In the genomic region with DNA sequence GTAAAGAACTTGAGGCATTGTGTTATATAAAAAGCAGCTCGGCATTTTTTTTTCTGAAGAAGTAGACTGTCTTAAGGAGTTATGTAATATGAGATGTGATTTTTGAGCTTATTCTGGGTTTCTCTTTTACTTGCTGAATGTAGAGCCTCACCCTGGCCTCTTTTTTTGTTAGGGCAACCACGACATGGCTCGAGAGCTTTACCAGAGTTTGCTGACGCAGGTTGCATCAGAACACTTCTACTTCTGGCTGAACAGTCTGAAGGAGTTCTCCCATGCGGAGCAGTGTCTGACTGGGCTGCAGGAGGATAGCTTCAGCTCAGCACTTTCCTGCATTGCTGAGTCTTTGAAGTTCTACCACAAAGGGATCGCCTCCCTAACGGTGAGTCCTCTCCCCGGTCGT, we compare ENCODE assay signal across 13 mouse cellular contexts. TPM values are rescaled to one million over a fixed set of nuclear protein-coding genes. Genes with fewer than 3 reads are reported as not detected.
A peak's percentile ranks its signal among the peaks of the same experiment; 100 is the strongest.
DNase-seq lines count a peak whose midpoint lies in the region.
"Had no signal": no experiment of that assay in that cellular context is flagged by ENCODE, and none has a peak within 500 bp of the region (broad histone marks: within the 10 kb centered on the region; RNA-seq: fewer than 3 reads in every experiment).

No protein-coding gene starts in this region.

- DNase-seq in frontal cortex, adult 2 months (ENCODE audit: extremely low spot score in 1 of 2, low spot score in 1 of 2): peak; percentile 21 to 40
- no peak for DNase-seq in frontal cortex, postnatal 14 days (ENCODE audit: low spot score in 2 of 2)
- peak; percentile 27 to 31 for DNase-seq in left cerebral cortex, adult 8-10 months (ENCODE audit: low spot score in 2 of 2)
- DNase-seq in left cerebral cortex, postnatal 10 days (ENCODE audit: extremely low spot score in 1 of 2, low spot score in 2 of 2): no peak
- peak; percentile 17 for DNase-seq in adipocyte (ENCODE audit: low spot score)
- peak; percentile 30 to 55 for DNase-seq in frontal cortex, postnatal 36 days (ENCODE audit: low spot score in 2 of 2)
- no peak for DNase-seq in kidney, postnatal 25 days
- no peak for DNase-seq in heart, adult 11 months
- DNase-seq: adrenal gland, postnatal 25 days; cerebellum, adult 2 months; cerebellum, postnatal 14 days; gastrocnemius, postnatal 25 days; heart, postnatal 36 days had no signal

- intact Hi-C loops in left cerebral cortex, postnatal 10 days (cut with DNase I): no loop called here

RNA-seq across cellular contexts. Expression of gene Ints7, which starts 36.2 kb away (rescaled TPM):
- 43.5 and 44.2 TPM in 2 replicates for polyA plus RNA-seq in frontal cortex, adult 2 months (2012; rRNA removed)
- total RNA-seq in left cerebral cortex, adult 8-10 months (2022): 10 to 100 TPM; 29.0 to 36.4 (median 32.3) TPM
- 10 to 100 TPM; 33.1 to 35.2 TPM for total RNA-seq in left cerebral cortex, postnatal 10 days (2021)

RNA-seq across cellular contexts. Expression of gene Dtl, which starts 36.3 kb away (rescaled TPM):
- 3.5 and 4.3 TPM in 2 replicates for polyA plus RNA-seq in frontal cortex, adult 2 months (2012; rRNA removed)
- total RNA-seq in left cerebral cortex, adult 8-10 months (2022): 1 to 10 TPM; 3.9 to 5.9 (median 5.5) TPM
- 1 to 10 TPM; 4.3 to 4.7 TPM for total RNA-seq in left cerebral cortex, postnatal 10 days (2021)

Comparison
In these comparisons a context has a peak if more than half of its experiments do, and no peak if none do; other contexts are left out.
1. DNase-seq: peak in frontal cortex, adult 2 months (2 of 2), left cerebral cortex, adult 8-10 months (2 of 2), adipocyte (single experiment) and frontal cortex, postnatal 36 days (2 of 2); none in frontal cortex, postnatal 14 days (0 of 2), left cerebral cortex, postnatal 10 days (0 of 2), kidney, postnatal 25 days (0 of 2) and heart, adult 11 months (single experiment).